Comparison of ENCODE assay signal across 22 mouse cellular contexts in genomic region chr2:13593328-13593727, GRCm38 (mm10). TPM values are rescaled to one million over a fixed set of nuclear protein-coding genes. Genes with fewer than 3 reads are reported as not detected.
DNase-seq lines count a peak whose midpoint lies in the region; ATAC-seq and TF ChIP-seq lines count a peak whose summit lies in the region.
"Had no signal": no experiment of that assay in that cellular context is flagged by ENCODE, and none has a peak within 500 bp of the region (broad histone marks: within the 10 kb centered on the region; RNA-seq: fewer than 3 reads in every experiment).

No protein-coding gene starts in this region.

- no peaks in the 10 kb centered on the region for H3K27me3 ChIP-seq in lung, embryonic 14.5 days (ENCODE audit: insufficient read depth, low read length)
- no peaks in the 10 kb centered on the region for H3K27me3 ChIP-seq in lung, postnatal 0 days (replicated peaks; ENCODE audit: insufficient read depth, low read length)
- H3K27me3 ChIP-seq in forebrain, embryonic 12.5 days = no peaks in the 10 kb centered on the region
- H3K27me3 ChIP-seq: CH12.LX, Patski had no signal

- no peak overlapping the region for H3K27ac ChIP-seq in lung, embryonic 14.5 days (ENCODE audit: low read depth)
- H3K27ac ChIP-seq in lung, postnatal 0 days (ENCODE audit: low read length) = no peak overlapping the region
- no peak overlapping the region for H3K27ac ChIP-seq in forebrain, embryonic 12.5 days

- TF ChIP-seq EP300 in lung, postnatal 0 days (IDR thresholded peaks at IDR 0.05) = peak; percentile 66

- H3K9ac ChIP-seq in lung, embryonic 14.5 days = no peak overlapping the region
- no peak overlapping the region for H3K9ac ChIP-seq in lung, postnatal 0 days (replicated peaks; ENCODE audit: low read depth)
- H3K9ac ChIP-seq in forebrain, embryonic 12.5 days = no peak overlapping the region

- no peak overlapping the region for H3K4me2 ChIP-seq in lung, embryonic 14.5 days
- H3K4me2 ChIP-seq in lung, postnatal 0 days (replicated peaks; ENCODE audit: low read depth, low read length) = no peak overlapping the region
- no peak overlapping the region for H3K4me2 ChIP-seq in forebrain, embryonic 12.5 days

- H3K9me3 ChIP-seq in lung, embryonic 14.5 days (ENCODE audit: low read depth, low read length) = no peaks in the 10 kb centered on the region
- no peaks in the 10 kb centered on the region for H3K9me3 ChIP-seq in lung, postnatal 0 days (ENCODE audit: low read length)
- no peaks in the 10 kb centered on the region for H3K9me3 ChIP-seq in forebrain, embryonic 12.5 days
- H3K9me3 ChIP-seq: G1E had no signal

- no peaks in the 10 kb centered on the region for H3K36me3 ChIP-seq in lung, embryonic 14.5 days (ENCODE audit: insufficient read depth)
- H3K36me3 ChIP-seq in lung, postnatal 0 days (ENCODE audit: insufficient read depth, low read length) = no peaks in the 10 kb centered on the region
- H3K36me3 ChIP-seq in forebrain, embryonic 12.5 days (replicated peaks) = no peaks in the 10 kb centered on the region
- H3K36me3 ChIP-seq: G1E had no signal

- no peak for TF ChIP-seq CTCF in lung, embryonic 14.5 days (IDR thresholded peaks at IDR 0.05; ENCODE audit: low read depth)
- no peak for TF ChIP-seq CTCF in lung, postnatal 0 days (IDR thresholded peaks at IDR 0.05)

- 56% methylated on average over 4 of the region's 4 CpGs for WGBS in lung, embryonic 14.5 days
- 47% methylated on average over 4 of the region's 4 CpGs for WGBS in lung, postnatal 0 days
- WGBS in forebrain, embryonic 12.5 days = 87% methylated on average over 4 of the region's 4 CpGs

- no peak overlapping the region for H3K4me3 ChIP-seq in lung, embryonic 14.5 days (ENCODE audit: low read depth, low read length)
- no peak overlapping the region for H3K4me3 ChIP-seq in lung, postnatal 0 days (ENCODE audit: low read depth, low read length)
- H3K4me3 ChIP-seq in forebrain, embryonic 12.5 days (replicated peaks) = no peak overlapping the region

- no peaks in the 10 kb centered on the region for H3K4me1 ChIP-seq in lung, embryonic 14.5 days (ENCODE audit: insufficient read depth)
- H3K4me1 ChIP-seq in lung, postnatal 0 days (ENCODE audit: insufficient read depth, low read depth, low read length) = 0 out of 2 replicates have a peak, but pooled peaks cover 4% of the 10 kb centered on the region
- H3K4me1 ChIP-seq in forebrain, embryonic 12.5 days = no peaks in the 10 kb centered on the region; the same call in 1 of the 2 replicates

- DNase-seq in lung, embryonic 14.5 days = peak; percentile 17
- no peak for DNase-seq in lung, postnatal 10 days
- DNase-seq in lung, postnatal 0 days (ENCODE audit: low spot score) = peak; percentile 38
- DNase-seq in lung, postnatal 25 days (ENCODE audit: low spot score) = no peak
- peak; percentile 51 for DNase-seq in 3T3-L1 (ENCODE audit: low read depth, low spot score)
- DNase-seq: adrenal gland, adult 2 months; adrenal gland, adult 8-10 months; adrenal gland, postnatal 10 days; adrenal gland, postnatal 14 days; adrenal gland, postnatal 25 days; adrenal gland, postnatal 36 days; B cell, adult 2 months; cerebellum, adult 11 months; cerebellum, adult 11-12 months; cerebellum, adult 18-20 months; cerebellum, adult 2 months had no signal

- no peak for ATAC-seq in lung, embryonic 14.5 days (ENCODE audit: insufficient read depth)
- ATAC-seq in lung, postnatal 0 days = peak; percentile 26
- ATAC-seq in forebrain, embryonic 12.5 days (ENCODE audit: low FRiP score) = no peak
- ATAC-seq: activated CD4-positive, CD25-positive, alpha-beta regulatory T cell, adult 4 months; CD4-positive, CD25-positive, alpha-beta regulatory T cell, adult 4 months; Patski had no signal

RNA-seq across cellular contexts. Expression of gene Vim, which starts 19.6 kb away (rescaled TPM):
- 843 and 848 TPM in 2 replicates for polyA plus RNA-seq in lung, embryonic 14.5 days (2014; fragmentation: Nextera tagmentation; extraction: Ambion mirVana)
- polyA plus RNA-seq in lung, postnatal 0 days (2015; fragmentation: Nextera tagmentation; extraction: Ambion mirVana) = 1,068 and 1,145 TPM in 2 replicates
- 1,088 and 1,103 TPM in 2 replicates for polyA plus RNA-seq in forebrain, embryonic 12.5 days (2016; fragmentation: Nextera tagmentation; extraction: Ambion mirVana)

RNA-seq across cellular contexts. Expression of gene Trdmt1, which starts 48.9 kb away (rescaled TPM):
- 18.1 TPM in 2 replicates for polyA plus RNA-seq in lung, embryonic 14.5 days (2014; fragmentation: Nextera tagmentation; extraction: Ambion mirVana)
- 9.8 and 10.1 TPM in 2 replicates for polyA plus RNA-seq in lung, postnatal 0 days (2015; fragmentation: Nextera tagmentation; extraction: Ambion mirVana)
- polyA plus RNA-seq in forebrain, embryonic 12.5 days (2016; fragmentation: Nextera tagmentation; extraction: Ambion mirVana) = 6.6 and 7.8 TPM in 2 replicates

Comparison
In these comparisons a context has a peak if more than half of its experiments do, and no peak if none do; other contexts are left out.
1. DNase-seq: peak in lung, embryonic 14.5 days (single experiment), lung, postnatal 0 days (single experiment) and 3T3-L1 (single experiment); none in lung, postnatal 10 days (single experiment) and lung, postnatal 25 days (single experiment).